11 mouse cellular contexts compared by ENCODE assay signal in genomic region chr7:96756104-96756742, GRCm38 (mm10).
DNase-seq lines count a peak whose midpoint lies in the region; ATAC-seq and TF ChIP-seq lines count a peak whose summit lies in the region.
"Had no signal": no experiment of that assay in that cellular context is flagged by ENCODE, and none has a peak within 500 bp of the region (broad histone marks: within the 10 kb centered on the region; RNA-seq: fewer than 3 reads in every experiment).

No protein-coding gene starts in this region.

- H3K9ac ChIP-seq in intestine, embryonic 14.5 days (ENCODE audit: low read length): no peak overlapping the region
- H3K9ac ChIP-seq in intestine, postnatal 0 days (ENCODE audit: low read depth, low read length): no peak overlapping the region
- H3K9ac ChIP-seq in forebrain, embryonic 15.5 days (replicated peaks): no peak overlapping the region

- H3K36me3 ChIP-seq in intestine, embryonic 14.5 days (ENCODE audit: control insufficient read depth, insufficient read depth, low read length): no peaks in the 10 kb centered on the region
- H3K36me3 ChIP-seq in intestine, postnatal 0 days (ENCODE audit: control insufficient read depth, insufficient read depth): no peaks in the 10 kb centered on the region; the same call in 1 of the 2 replicates
- H3K36me3 ChIP-seq in forebrain, embryonic 15.5 days: no peaks in the 10 kb centered on the region

- DNase-seq in intestine, embryonic 14.5 days (ENCODE audit: low spot score): no peak
- DNase-seq in cerebellum, postnatal 25 days: peak; percentile 49 to 63
- DNase-seq in kidney, postnatal 14 days: peak; percentile 49
- no peak for DNase-seq in T-cell, adult 2 months (ENCODE audit: low spot score)
- no peak for DNase-seq in spleen, adult 18-20 months
- DNase-seq in right cerebral cortex, adult 2 months (ENCODE audit: low spot score in 2 of 2): no peak
- DNase-seq: adrenal gland, postnatal 25 days; right cerebral cortex, postnatal 14 days; thymus, postnatal 25 days had no signal

- no peaks in the 10 kb centered on the region for H3K27me3 ChIP-seq in intestine, embryonic 14.5 days (replicated peaks; ENCODE audit: control insufficient read depth, insufficient read depth, low read length)
- H3K27me3 ChIP-seq in intestine, postnatal 0 days (replicated peaks; ENCODE audit: control insufficient read depth, insufficient read depth, low read length): no peaks in the 10 kb centered on the region
- H3K27me3 ChIP-seq in forebrain, embryonic 15.5 days: no peaks in the 10 kb centered on the region

- no peak for TF ChIP-seq CTCF in intestine, postnatal 0 days (IDR thresholded peaks at IDR 0.05; ENCODE audit: low read depth)

- no peak overlapping the region for H3K4me3 ChIP-seq in intestine, embryonic 14.5 days (ENCODE audit: low read depth, low read length)
- H3K4me3 ChIP-seq in intestine, postnatal 0 days (ENCODE audit: low read depth, low read length): no peak overlapping the region
- H3K4me3 ChIP-seq in forebrain, embryonic 15.5 days: no peak overlapping the region

- 56% methylated on average over 10 of the region's 10 CpGs for WGBS in intestine, embryonic 14.5 days
- WGBS in intestine, postnatal 0 days: 60% methylated on average over 10 of the region's 10 CpGs
- 35% methylated on average over 10 of the region's 10 CpGs for WGBS in forebrain, embryonic 15.5 days

- H3K4me2 ChIP-seq in intestine, embryonic 14.5 days (ENCODE audit: low read length): no peak overlapping the region
- no peak overlapping the region for H3K4me2 ChIP-seq in intestine, postnatal 0 days (replicated peaks; ENCODE audit: low read depth)
- no peak overlapping the region for H3K4me2 ChIP-seq in forebrain, embryonic 15.5 days (replicated peaks)

- no peaks in the 10 kb centered on the region for H3K9me3 ChIP-seq in intestine, embryonic 14.5 days (ENCODE audit: control insufficient read depth, low read length)
- H3K9me3 ChIP-seq in intestine, postnatal 0 days (ENCODE audit: control insufficient read depth): no peaks in the 10 kb centered on the region
- no peaks in the 10 kb centered on the region for H3K9me3 ChIP-seq in forebrain, embryonic 15.5 days

- H3K4me1 ChIP-seq in intestine, embryonic 14.5 days (replicated peaks; ENCODE audit: control insufficient read depth, insufficient read depth, low read length): peaks cover 19% of the 10 kb centered on the region
- no peaks in the 10 kb centered on the region for H3K4me1 ChIP-seq in intestine, postnatal 0 days (replicated peaks; ENCODE audit: control insufficient read depth, insufficient read depth, low read length)
- peaks cover 41% of the 10 kb centered on the region for H3K4me1 ChIP-seq in forebrain, embryonic 15.5 days

- no peak for ATAC-seq in intestine, embryonic 14.5 days (replicated peaks; ENCODE audit: low FRiP score, low TSS enrichment, low read depth)
- no peak for ATAC-seq in intestine, postnatal 0 days
- no peak for ATAC-seq in forebrain, embryonic 15.5 days (replicated peaks)

- H3K27ac ChIP-seq in intestine, embryonic 14.5 days (ENCODE audit: low read depth): peak overlapping the region; percentile 75
- H3K27ac ChIP-seq in intestine, postnatal 0 days (ENCODE audit: low read depth, low read length): no peak overlapping the region
- H3K27ac ChIP-seq in forebrain, embryonic 15.5 days (replicated peaks): peak overlapping the region; percentile 44

Comparison
In these comparisons a context has a peak if more than half of its experiments do, and no peak if none do; other contexts are left out.
1. DNase-seq: peak in cerebellum, postnatal 25 days (2 of 2) and kidney, postnatal 14 days (single experiment); none in intestine, embryonic 14.5 days (single experiment), T-cell, adult 2 months (single experiment), spleen, adult 18-20 months (0 of 2) and right cerebral cortex, adult 2 months (0 of 2).